Mouse (Mus musculus) G1E (cell line): Measurements from ENCODE around the gene Crx.

Source experiments
- CTCF ChIP-seq: IDR thresholded peaks from 2 replicates; pipeline ENCODE4 v1.5.1; 2012; ENCODE audit warnings: low read depth, low read length, inconsistent platforms, mixed read lengths
- GATA1 ChIP-seq: IDR thresholded peaks from 2 replicates; pipeline ENCODE4 v1.6.1; 2012; ENCODE audit warnings: borderline replicate concordance, low read length, inconsistent platforms, mixed read lengths
- GATA2 ChIP-seq: IDR thresholded peaks from 2 replicates; pipeline ENCODE4 v1.6.1; 2012; ENCODE audit warnings: low read depth, low read length, inconsistent platforms, borderline replicate concordance
- POLR2AphosphoS5 ChIP-seq: IDR thresholded peaks from 2 replicates; pipeline ENCODE4 v1.6.1; 2012; ENCODE audit warnings: low read depth, low read length, inconsistent platforms; ENCODE audit not compliant: insufficient replicate concordance
- TAL1 ChIP-seq: conservative IDR thresholded peaks from 2 replicates; pipeline ENCODE4 v1.6.1; 2012; ENCODE audit warnings: low read depth, low read length, inconsistent platforms, mixed read lengths

DNA sequence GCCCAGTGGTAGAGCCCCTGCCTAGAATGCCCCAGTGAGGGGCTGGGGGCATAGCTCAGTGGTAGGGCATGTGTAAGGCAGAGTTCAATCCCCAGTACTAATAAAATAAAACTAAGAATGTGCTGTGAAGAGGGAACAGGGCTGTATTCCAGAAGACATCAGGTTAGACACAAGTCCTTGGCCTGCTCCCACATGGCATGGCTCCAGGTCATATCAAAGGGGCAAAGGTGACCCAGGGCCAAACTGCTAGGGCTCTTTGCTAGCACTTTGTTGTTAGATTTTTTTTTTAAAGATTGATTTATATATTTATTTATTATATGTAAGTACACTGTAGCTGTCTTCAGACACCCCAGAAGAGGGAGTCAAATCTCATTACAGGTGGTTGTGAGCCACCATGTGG, 38.6 kb upstream of the Crx start:
- TF ChIP-seq CTCF (no peak), GATA2 (no peak), GATA1 (no peak), TAL1 (no peak), POLR2AphosphoS5 (no peak)
